Mouse (Mus musculus): ENCODE data around the gene Fbxw5. TPM values are rescaled to one million over a fixed set of nuclear protein-coding genes. Genes with fewer than 3 reads are reported as not detected.

Fbxw5 gene
- total RNA-seq, 2 experiments from 2014 or later, result 85.7 to 91.2 TPM

Other genes starting within 250 kb of the Fbxw5 start
- 10 to 100 TPM; 12.6 to 13.2 TPM for gene Tmem203, start 245.3 kb upstream of the Fbxw5 start, total RNA-seq (2021)
- 1 to 10 TPM; 3.6 to 6.0 TPM for gene Tprn, start 238.1 kb upstream of the Fbxw5 start, total RNA-seq (2021)
- 10 to 100 TPM; 36.7 to 40.5 TPM for gene Ssna1, start 228.3 kb upstream of the Fbxw5 start, total RNA-seq (2021)
- 10 to 100 TPM; 38.4 to 40.7 TPM for gene Anapc2, start 228.3 kb upstream of the Fbxw5 start, total RNA-seq (2021)
- not detected for gene Tmem210, start 212.6 kb upstream of the Fbxw5 start, total RNA-seq (2021)
- not detected for gene Lrrc26, start 210.8 kb upstream of the Fbxw5 start, total RNA-seq (2021)
- not detected for gene Grin1, start 181.6 kb upstream of the Fbxw5 start, total RNA-seq (2021)
- 10 to 100 TPM; 18.0 to 20.9 TPM for gene Man1b1, start 168.4 kb upstream of the Fbxw5 start, total RNA-seq (2021)
- gene Dpp7, start 144.4 kb upstream of the Fbxw5 start, total RNA-seq (2021), result 1 to 10 TPM; 3.0 to 3.4 TPM
- gene Uap1l1, start 135.1 kb upstream of the Fbxw5 start, total RNA-seq (2021), result 1 to 10 TPM; 4.0 to 6.1 TPM
- under 1 TPM; 0.16 to 0.50 TPM for gene Sapcd2, start 128.4 kb upstream of the Fbxw5 start, total RNA-seq (2021)
- gene Entpd2, start 104.9 kb upstream of the Fbxw5 start, total RNA-seq (2021), result 10 to 100 TPM; 10.8 to 13.9 TPM
- gene Npdc1, start 101.4 kb upstream of the Fbxw5 start, total RNA-seq (2021), result 10 to 100 TPM; 25.1 to 27.7 TPM
- under 1 TPM in 1 of 2 experiments, not detected in 1; 0.34 TPM for gene Fut7, start 77.5 kb upstream of the Fbxw5 start, total RNA-seq (2021)
- gene Abca2, start 72.0 kb upstream of the Fbxw5 start, total RNA-seq (2021), result 10 to 100 TPM; 31.2 to 36.2 TPM
- gene Clic3, start 43.9 kb upstream of the Fbxw5 start, total RNA-seq (2021), result 1 to 10 TPM; 2.4 to 3.6 TPM
- 10 to 100 TPM; 17.4 to 20.8 TPM for gene Paxx, start 39.7 kb upstream of the Fbxw5 start, total RNA-seq (2021)
- gene Ptgds, start 30.7 kb upstream of the Fbxw5 start, total RNA-seq (2021), result 100 to 1,000 TPM; 117 to 160 TPM
- gene Lcn12, start 6.8 kb upstream of the Fbxw5 start, total RNA-seq (2021), result not detected
- gene C8g, start 969 bp downstream of the Fbxw5 start, total RNA-seq (2021), result under 1 TPM; 0.73 to 0.75 TPM
- 10 to 100 TPM; 15.4 to 17.3 TPM for gene Traf2, start 46.2 kb downstream of the Fbxw5 start, total RNA-seq (2021)
- 100 to 1,000 TPM; 209 to 218 TPM for gene Edf1, start 57.1 kb downstream of the Fbxw5 start, total RNA-seq (2021)
- 1 to 10 TPM; 1.3 to 3.2 TPM for gene Mamdc4, start 74.1 kb downstream of the Fbxw5 start, total RNA-seq (2021)
- gene Phpt1, start 74.5 kb downstream of the Fbxw5 start, total RNA-seq (2021), result 10 to 100 TPM; 63.0 to 70.0 TPM
- under 1 TPM; 0.08 to 0.10 TPM for gene Ajm1, start 81.0 kb downstream of the Fbxw5 start, total RNA-seq (2021)
- gene Rabl6, start 107.8 kb downstream of the Fbxw5 start, total RNA-seq (2021), result 10 to 100 TPM; 61.8 to 66.1 TPM
- not detected for gene Ccdc183, start 116.9 kb downstream of the Fbxw5 start, total RNA-seq (2021)
- 10 to 100 TPM; 27.9 to 31.6 TPM for gene Tmem141, start 121.3 kb downstream of the Fbxw5 start, total RNA-seq (2021)
- 1 to 10 TPM; 4.8 to 5.8 TPM for gene Fcna, start 127.3 kb downstream of the Fbxw5 start, total RNA-seq (2021)
- gene Lcn8, start 152.4 kb downstream of the Fbxw5 start, total RNA-seq (2021), result under 1 TPM; 0.73 to 0.99 TPM
- not detected for gene Lcn5, start 157.2 kb downstream of the Fbxw5 start, total RNA-seq (2021)
- gene Lcn6, start 176.0 kb downstream of the Fbxw5 start, total RNA-seq (2021), result not detected
- gene Lcn10, start 182.0 kb downstream of the Fbxw5 start, total RNA-seq (2021), result not detected
- gene Obp2a, start 199.3 kb downstream of the Fbxw5 start, total RNA-seq (2021), result not detected
- 10 to 100 TPM in 1 of 2 experiments, 1 to 10 TPM in 1; 9.7 to 13.7 TPM for gene Bmyc, start 206.0 kb downstream of the Fbxw5 start, total RNA-seq (2021)
- gene Obp2b, start 236.3 kb downstream of the Fbxw5 start, total RNA-seq (2021), result not detected

Measured in heart, postnatal 25 days (tissue).